Mouse (Mus musculus): ENCODE results near the gene Mmachc.

DNA sequence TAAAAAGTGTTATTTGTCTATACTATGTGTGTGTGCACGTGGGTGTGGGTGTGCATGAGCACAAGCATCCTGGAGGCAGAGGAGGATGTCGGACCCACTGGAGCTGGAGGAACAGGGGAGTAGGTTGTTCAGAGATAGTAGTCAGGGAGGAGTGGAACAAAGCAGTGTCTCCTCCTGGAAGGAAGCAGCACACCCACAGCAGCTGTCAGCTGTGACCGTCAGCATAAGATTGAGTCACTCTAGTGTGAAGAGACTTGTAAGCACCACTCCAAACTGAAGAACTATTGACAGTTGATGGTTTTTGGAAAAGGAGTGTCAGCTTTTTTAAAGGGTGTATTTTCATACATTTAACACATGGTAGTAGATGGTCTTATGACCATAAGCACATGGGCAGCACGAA, 41.6 kb downstream of the Mmachc start:
- no peak for TF ChIP-seq POLR2A (IDR thresholded peaks at IDR 0.05; ENCODE audit: low read depth, low read length)
- TF ChIP-seq CTCF (IDR thresholded peaks at IDR 0.05; ENCODE audit: extremely low read depth, insufficient read depth, insufficient read length, insufficient replicate concordance): no peak
